Mouse (Mus musculus) MEL (cell line): Measurements from ENCODE around the gene 2310039H08Rik. TPM values are rescaled to one million over a fixed set of nuclear protein-coding genes. Genes with fewer than 3 reads are reported as not detected.

Source experiments
- DNase-seq: peaks from one replicate; pipeline ENCODE4 v3.0.0; 2011; ENCODE audit warnings: low read depth, low spot score
- H3K27ac ChIP-seq: 2 replicates; pipeline ENCODE4 v1.5.1; 2012; ENCODE audit warnings: low read depth, mild to moderate bottlenecking, control low read depth, low read length, moderate library complexity; ENCODE audit not compliant: control insufficient read depth
- H3K27me3 ChIP-seq, 2 experiments: fragments of 150-350 bp in 1 of 2; sonication (generic) in 1 of 2; 2 replicates each; pipeline ENCODE4 v1.6.1; 2012; ENCODE audit warnings: low read length in 2 of 2, mild to moderate bottlenecking in 2 of 2, improper control_type of control experiment in 1 of 2, moderate library complexity in 1 of 2; ENCODE audit not compliant: insufficient read depth in 2 of 2, control insufficient read depth in 1 of 2
- H3K36me3 ChIP-seq, 2 experiments: 2 replicates each; pipeline ENCODE4 v1.6.1; 2012 to 2014; ENCODE audit warnings: low read length in 2 of 2, improper control_type of control experiment in 1 of 2, inconsistent platforms in 1 of 2, mild to moderate bottlenecking in 1 of 2; ENCODE audit not compliant: insufficient read depth in 2 of 2, control insufficient read depth in 1 of 2
- H3K4me1 ChIP-seq, 2 experiments: fragments of 150-350 bp in 1 of 2; sonication (generic) in 1 of 2; 2 replicates each; pipeline ENCODE4 v1.6.1; 2012; ENCODE audit warnings: low read length in 2 of 2, improper control_type of control experiment in 1 of 2, mild to moderate bottlenecking in 1 of 2; ENCODE audit not compliant: insufficient read depth in 2 of 2, control insufficient read depth in 1 of 2
- H3K4me3 ChIP-seq, 2 experiments: fragments of 150-350 bp in 1 of 2; sonication (generic) in 1 of 2; 2 replicates each; pipeline ENCODE4 v1.5.1; 2012; ENCODE audit warnings: low read depth in 2 of 2, low read length in 2 of 2, mild to moderate bottlenecking in 2 of 2, moderate library complexity in 2 of 2, control low read depth in 1 of 2, improper control_type of control experiment in 1 of 2; ENCODE audit not compliant: control insufficient read depth in 1 of 2, insufficient read depth in 1 of 2
- H3K79me2 ChIP-seq: 2 replicates; pipeline ENCODE4 v1.6.1; 2012; ENCODE audit warnings: mild to moderate bottlenecking, low read length, moderate library complexity; ENCODE audit not compliant: control insufficient read depth, poor library complexity, insufficient read depth
- H3K9ac ChIP-seq: 2 replicates; pipeline ENCODE4 v1.6.1; 2012; ENCODE audit warnings: low read depth, mild to moderate bottlenecking, control low read depth, low read length, moderate library complexity; ENCODE audit not compliant: control insufficient read depth, poor library complexity, severe bottlenecking
- H3K9me3 ChIP-seq: fragments of 150-350 bp; sonication (generic); replicated peaks from 2 replicates; pipeline ENCODE4 v1.6.1; 2012; ENCODE audit warnings: mild to moderate bottlenecking, low read length, improper control_type of control experiment, moderate library complexity; ENCODE audit not compliant: insufficient read depth
- BHLHE40 ChIP-seq: IDR thresholded peaks from 2 replicates; pipeline ENCODE4 v1.6.1; 2012; ENCODE audit warnings: low read depth, mild to moderate bottlenecking, inconsistent platforms, low read length, improper control_type of control experiment, borderline replicate concordance
- CHD2 ChIP-seq: IDR thresholded peaks from 2 replicates; pipeline ENCODE4 v1.6.1; 2011; ENCODE audit warnings: low read length, improper control_type of control experiment
- CTCF ChIP-seq, 3 experiments: IDR thresholded peaks in 2 of 3; conservative IDR thresholded peaks in 1 of 3; 2 replicates each; pipeline ENCODE4 v1.5.1; 2011 to 2012; ENCODE audit warnings: low read length in 3 of 3, low read depth in 2 of 3, mild to moderate bottlenecking in 2 of 3, improper control_type of control experiment in 1 of 3, inconsistent platforms in 1 of 3, mixed read lengths in 1 of 3, moderate library complexity in 1 of 3; ENCODE audit not compliant: control insufficient read depth in 1 of 3, insufficient read depth in 1 of 3, poor library complexity in 1 of 3, severe bottlenecking in 1 of 3
- EP300 ChIP-seq, 2 experiments: IDR thresholded peaks; 2 replicates each; pipeline ENCODE4 v1.6.1; 2011; ENCODE audit warnings: improper control_type of control experiment in 2 of 2, low read length in 2 of 2, low read depth in 1 of 2, mild to moderate bottlenecking in 1 of 2
- ETS1 ChIP-seq: IDR thresholded peaks from 2 replicates; pipeline ENCODE4 v1.6.1; 2012; ENCODE audit warnings: low read depth, mild to moderate bottlenecking, inconsistent platforms, low read length, improper control_type of control experiment, moderate library complexity
- GATA1 ChIP-seq: IDR thresholded peaks from 2 replicates; pipeline ENCODE4 v1.6.1; 2011; ENCODE audit warnings: low read depth, low read length, improper control_type of control experiment
- JUND ChIP-seq: IDR thresholded peaks from 2 replicates; pipeline ENCODE4 v1.6.1; 2011; ENCODE audit warnings: low read depth, mild to moderate bottlenecking, improper control_type of control experiment, low read length
- MAFK ChIP-seq: IDR thresholded peaks from 2 replicates; pipeline ENCODE4 v1.6.1; 2011; ENCODE audit warnings: low read depth, mild to moderate bottlenecking, low read length, improper control_type of control experiment, borderline replicate concordance
- MAX ChIP-seq: IDR thresholded peaks from 2 replicates; pipeline ENCODE4 v1.6.1; 2011; ENCODE audit warnings: low read length, improper control_type of control experiment
- MAZ ChIP-seq: IDR thresholded peaks from 2 replicates; pipeline ENCODE4 v1.6.1; 2012; ENCODE audit warnings: low read depth, mild to moderate bottlenecking, inconsistent platforms, low read length, improper control_type of control experiment
- MEF2A ChIP-seq: IDR thresholded peaks from 2 replicates; pipeline ENCODE4 v1.6.1; 2014; ENCODE audit warnings: low read depth, mild to moderate bottlenecking, inconsistent platforms, low read length, improper control_type of control experiment; ENCODE audit not compliant: poor library complexity, insufficient replicate concordance, severe bottlenecking; ENCODE audit errors: extremely low read depth
- MYC ChIP-seq: IDR thresholded peaks from 2 replicates; pipeline ENCODE4 v1.6.1; 2011; ENCODE audit warnings: low read depth, mild to moderate bottlenecking, low read length, improper control_type of control experiment, moderate library complexity
- NRF1 ChIP-seq: IDR thresholded peaks from 2 replicates; pipeline ENCODE4 v1.6.1; 2014; ENCODE audit warnings: low read depth, mild to moderate bottlenecking, inconsistent platforms, low read length, improper control_type of control experiment, moderate library complexity; ENCODE audit not compliant: poor library complexity, insufficient read depth, severe bottlenecking
- POLR2AphosphoS2 ChIP-seq: IDR thresholded peaks from 2 replicates; pipeline ENCODE4 v1.6.1; 2011; ENCODE audit warnings: low read length, improper control_type of control experiment
- RAD21 ChIP-seq: IDR thresholded peaks from 2 replicates; pipeline ENCODE4 v1.6.1; 2011; ENCODE audit warnings: mild to moderate bottlenecking, low read depth, low read length, improper control_type of control experiment
- SIN3A ChIP-seq: IDR thresholded peaks from 2 replicates; pipeline ENCODE4 v1.6.1; 2012; ENCODE audit warnings: low read length, improper control_type of control experiment, inconsistent platforms
- TAL1 ChIP-seq: IDR thresholded peaks from 2 replicates; pipeline ENCODE4 v1.6.1; 2012; ENCODE audit warnings: mild to moderate bottlenecking, inconsistent platforms, low read length, moderate library complexity, mixed read lengths
- TCF12 ChIP-seq: IDR thresholded peaks from 2 replicates; pipeline ENCODE4 v1.6.1; 2014; ENCODE audit warnings: low read depth, mild to moderate bottlenecking, inconsistent platforms, low read length, improper control_type of control experiment, moderate library complexity
- ZC3H11A ChIP-seq: IDR thresholded peaks from 2 replicates; pipeline ENCODE4 v1.6.1; 2012; ENCODE audit warnings: low read depth, mild to moderate bottlenecking, inconsistent platforms, low read length, improper control_type of control experiment
- ZKSCAN1 ChIP-seq: IDR thresholded peaks from 2 replicates; pipeline ENCODE4 v1.6.1; 2012; ENCODE audit warnings: low read depth, mild to moderate bottlenecking, inconsistent platforms, low read length, improper control_type of control experiment, moderate library complexity
- ZMIZ1 ChIP-seq: IDR thresholded peaks from 2 replicates; pipeline ENCODE4 v1.6.1; 2012; ENCODE audit warnings: low read depth, mild to moderate bottlenecking, inconsistent platforms, low read length, improper control_type of control experiment, moderate library complexity
- polyA plus RNA-seq, 2 experiments: library from polyadenylated mRNA; stranded (reverse) in 1 of 2; unstranded in 1 of 2; fragments of >175 nt in 1 of 2; fragments of >200 nt in 1 of 2; gene quantifications; 2 replicates each; pipeline versions ENCODE4 v1.2.1 to v1.2.4; 2012; ENCODE audit warnings: low replicate concordance in 2 of 2, low read depth in 1 of 2; ENCODE audit not compliant: insufficient read length in 2 of 2, insufficient read depth in 1 of 2, missing spikeins in 1 of 2
- total RNA-seq: library from RNA; depleted of rRNA; stranded (reverse); fragments of 300-350 nt; gene quantifications from 2 replicates; pipeline ENCODE4 v1.2.3, GENCODE M21; 2012

The 2310039H08Rik gene
- total and polyA plus RNA-seq, 3 experiments, result 41.3 to 53.2 TPM; not detected in 1

DNA sequence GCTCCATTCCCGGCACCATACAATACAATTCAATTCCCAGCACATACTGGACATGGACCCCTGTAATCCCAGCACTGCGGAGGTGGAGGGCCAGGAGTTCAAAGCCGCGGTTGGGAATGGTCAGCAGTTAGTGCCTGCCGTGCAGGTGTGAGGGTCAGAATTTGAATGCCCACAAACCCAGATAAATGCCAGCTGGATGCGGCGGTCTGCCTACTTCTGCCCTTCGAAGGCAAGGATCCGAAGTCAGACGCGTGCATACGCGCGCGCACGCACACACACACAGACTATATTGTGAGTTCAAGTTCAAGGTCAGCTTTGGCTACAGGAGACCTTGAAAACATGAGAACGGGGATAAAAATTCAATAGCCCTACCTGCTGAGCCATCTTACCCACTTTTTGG is 819 bp upstream of the 2310039H08Rik start:
- H3K9ac ChIP-seq, result peak overlapping the region; percentile 74
- TF ChIP-seq NRF1 (no peak), ZMIZ1 (no peak), POLR2AphosphoS2 (no peak), MEF2A (no peak), RAD21 (no peak), CTCF (IDR thresholded peaks at IDR 0.05 in 2 of 3, conservative IDR thresholded peaks at IDR 0.05 in 1 of 3; ENCODE audit: control insufficient read depth in 1 of 3, insufficient read depth in 1 of 3, low read depth in 2 of 3, low read length in 3 of 3, poor library complexity in 1 of 3, severe bottlenecking in 1 of 3) (no peak), MYC (no peak), EP300 (IDR thresholded peaks at IDR 0.05; ENCODE audit: low read depth in 1 of 2, low read length in 2 of 2) (no peak), SIN3A (no peak), CHD2 (no peak), MAZ (no peak), MAX (no peak), MAFK (no peak), GATA1 (no peak), ETS1 (no peak), JUND (no peak), ZKSCAN1 (no peak), TAL1 (no peak)

GRCm38 (mm10) chr17:46772038-46772403 is 414 bp upstream of the 2310039H08Rik start:
- H3K4me3 ChIP-seq, result peak overlapping the region; percentile 69 to 91
- TF ChIP-seq ETS1 (peak; percentile 28; the same call in 1 of the 2 replicates), NRF1 (no peak), ZC3H11A (no peak), BHLHE40 (no peak), TCF12 (no peak)
- TF ChIP-seq, all 39 proteins: peak for 1
- H3K9ac ChIP-seq, result peak overlapping the region; percentile 74
- H3K4me1 ChIP-seq, result peaks cover 0 to 7% of the 10 kb centered on the region in 2 experiments; a peak in 1 of 4 replicates
- peaks cover 10% of the 10 kb centered on the region for H3K79me2 ChIP-seq
- H3K9me3 ChIP-seq, result no peaks in the 10 kb centered on the region
- no peak for DNase-seq
- H3K27me3 ChIP-seq, result no peaks in the 10 kb centered on the region
- H3K36me3 ChIP-seq, result no peaks in the 10 kb centered on the region; a peak in 1 of 4 replicates
- H3K27ac ChIP-seq, result peak overlapping the region; percentile 80

More for the DNA sequence above, 819 bp upstream of the 2310039H08Rik start:
- H3K36me3 ChIP-seq, result no peaks in the 10 kb centered on the region; a peak in 1 of 4 replicates
- H3K9me3 ChIP-seq, result no peaks in the 10 kb centered on the region
- peak overlapping the region; percentile 69 to 91 for H3K4me3 ChIP-seq
- peaks cover 0 to 7% of the 10 kb centered on the region in 2 experiments; a peak in 1 of 4 replicates for H3K4me1 ChIP-seq
- H3K27ac ChIP-seq, result peak overlapping the region; percentile 80
- H3K79me2 ChIP-seq, result peaks cover 10% of the 10 kb centered on the region
- H3K27me3 ChIP-seq, result no peaks in the 10 kb centered on the region
- DNase-seq, result no peak
